Mouse (Mus musculus): ENCODE data around the gene Defa17. TPM values are rescaled to one million over a fixed set of nuclear protein-coding genes. Genes with fewer than 3 reads are reported as not detected.
"Not testable (repeated sequence)": the region's sequence is repeated elsewhere in the genome, so short reads cannot be mapped to it uniquely, and the experiment has no call there.

The Defa17 gene
- not detected for total RNA-seq (2021)
- long read RNA-seq, experiment 1 = 0 reads
- long read RNA-seq, experiment 2 = 0 reads

DNA sequence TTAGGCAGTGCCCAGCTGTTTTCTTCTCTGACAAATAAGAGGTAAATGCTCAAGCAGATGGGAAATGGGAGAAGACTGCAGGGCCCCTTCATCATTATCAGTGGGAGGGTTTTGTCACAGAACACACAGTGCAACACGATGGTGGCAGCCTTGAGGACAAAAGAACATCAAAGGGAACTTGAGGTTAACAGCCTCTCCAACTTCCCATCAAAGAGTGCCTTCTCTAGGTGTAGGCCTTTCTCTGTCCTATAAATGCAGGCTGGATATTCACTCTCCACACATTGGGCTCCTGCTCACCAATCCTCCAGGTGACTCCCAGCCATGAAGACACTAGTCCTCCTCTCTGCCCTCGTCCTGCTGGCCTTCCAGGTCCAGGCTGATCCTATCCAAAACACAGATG lies at the start of gene Defa17:
Defa17 (plus strand) TSS at position 301 of the 400 bp plus-strand sequence.
- H3K27ac ChIP-seq; DNase-seq (ENCODE audit: low spot score in 2 of 2); H3K4me3 ChIP-seq: not testable (repeated sequence)

DNA sequence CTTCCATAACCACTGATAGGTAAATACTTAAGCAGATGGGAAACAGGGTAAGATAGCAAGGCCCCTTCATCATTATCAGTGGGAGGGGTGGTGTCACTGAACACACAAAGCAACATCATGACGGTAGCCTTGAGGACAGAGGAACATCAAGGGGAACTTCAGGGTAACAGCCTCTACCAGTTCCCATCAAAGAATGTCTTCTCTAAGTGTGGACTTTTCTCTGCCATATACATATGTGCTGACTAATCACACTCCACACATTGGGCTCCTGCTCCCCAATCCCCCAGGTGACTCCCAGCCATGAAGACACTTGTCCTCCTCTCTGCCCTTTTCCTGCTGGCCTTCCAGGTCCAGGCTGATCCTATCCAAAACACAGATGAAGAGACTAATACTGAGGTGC lies 37.7 kb upstream of the Defa17 start, which contains the start of gene Defa26:
Defa26 (plus strand) TSS at position 301 of the 400 bp plus-strand sequence.
- not testable (repeated sequence) for H3K27ac ChIP-seq; DNase-seq (ENCODE audit: low spot score in 2 of 2); H3K4me3 ChIP-seq

DNA sequence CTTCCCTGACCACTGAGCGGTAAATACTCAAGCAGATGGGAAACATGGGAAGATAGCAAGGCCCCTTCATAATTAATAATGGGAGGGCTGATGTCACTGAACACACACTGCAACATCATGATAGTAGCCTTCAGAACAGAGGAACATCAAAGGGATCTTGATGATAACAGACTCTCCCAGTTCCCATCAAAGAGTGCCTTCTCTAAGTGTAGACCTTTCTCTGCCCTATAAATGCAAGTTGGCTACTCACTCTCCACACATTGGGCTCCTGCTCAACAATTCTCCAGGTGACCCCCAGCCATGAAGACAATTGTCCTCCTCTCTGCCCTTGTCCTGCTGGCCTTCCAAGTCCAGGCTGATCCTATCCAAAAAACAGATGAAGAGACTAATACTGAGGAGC lies 9.9 kb downstream of the Defa17 start, which contains the start of gene Defa34:
Defa34 (plus strand) TSS at position 301 of the 400 bp plus-strand sequence.
- DNase-seq (ENCODE audit: low spot score in 2 of 2); H3K27ac ChIP-seq; H3K4me3 ChIP-seq: not testable (repeated sequence)

DNA sequence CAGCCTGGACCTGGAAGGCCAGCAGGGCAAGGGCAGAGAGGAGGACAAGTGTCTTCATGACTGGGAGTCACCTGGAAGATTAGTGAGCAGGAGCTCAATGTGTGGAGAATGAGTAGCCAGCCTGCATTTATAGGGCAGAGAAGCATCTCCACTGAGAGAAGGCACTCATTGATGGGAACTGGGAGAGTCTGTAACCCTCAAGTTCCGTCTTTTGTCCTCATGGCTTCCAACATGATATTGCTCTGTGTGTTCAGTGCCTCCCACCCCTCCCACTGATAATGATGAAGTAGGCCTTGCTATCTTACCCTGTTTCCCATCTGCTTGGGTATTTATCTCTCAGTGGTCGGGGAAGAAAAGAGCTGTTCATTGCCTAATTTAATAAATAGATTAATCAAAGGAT lies 48.0 kb downstream of the Defa17 start, which contains the start of gene AY761184:
AY761184 (minus strand) TSS at position 101 of the 400 bp plus-strand sequence.
- not testable (repeated sequence) for DNase-seq (ENCODE audit: low spot score in 2 of 2); H3K4me3 ChIP-seq; H3K27ac ChIP-seq

Other genes starting within 250 kb of the Defa17 start
- gene Defa36, start 228.4 kb upstream of the Defa17 start, total RNA-seq (2021) = not detected
- gene Gm7849, start 199.2 kb upstream of the Defa17 start, total RNA-seq (2021) = not detected
- gene Defa20, start 146.5 kb upstream of the Defa17 start, total RNA-seq (2021) = not detected
- gene Defa32, start 126.7 kb upstream of the Defa17 start, total RNA-seq (2021) = not detected
- not detected for gene Defa37, start 90.4 kb upstream of the Defa17 start, total RNA-seq (2021)
- not detected for gene Defa28, start 72.8 kb upstream of the Defa17 start, total RNA-seq (2021)
- not detected for gene Gm7861, start 61.3 kb upstream of the Defa17 start, total RNA-seq (2021)
- not detected for gene Defa26, start 37.6 kb upstream of the Defa17 start, total RNA-seq (2021)
- gene Defa34, start 10.0 kb downstream of the Defa17 start, total RNA-seq (2021) = not detected
- gene AY761184, start 47.9 kb downstream of the Defa17 start, total RNA-seq (2021) = not detected
- not detected for gene Defa24, start 78.7 kb downstream of the Defa17 start, total RNA-seq (2021)
- gene Defb50, start 167.8 kb downstream of the Defa17 start, total RNA-seq (2021) = not detected
- not detected for gene Defb2, start 184.1 kb downstream of the Defa17 start, total RNA-seq (2021)
- gene Defb10, start 203.1 kb downstream of the Defa17 start, total RNA-seq (2021) = not detected
- gene Defb9, start 229.6 kb downstream of the Defa17 start, total RNA-seq (2021) = not detected

Measured in layer of hippocampus, adult 2 months (tissue).